Mouse (Mus musculus): ENCODE measurements at regions not wholly inside any gene's neighbourhood (a gene's known extent, or its start where the extent isn't known, plus 50 kb on each side); places are given as distances from the start of the nearest gene placed in this dataset.
A peak's percentile ranks its signal among the peaks of the same experiment; 100 is the strongest.

DNA sequence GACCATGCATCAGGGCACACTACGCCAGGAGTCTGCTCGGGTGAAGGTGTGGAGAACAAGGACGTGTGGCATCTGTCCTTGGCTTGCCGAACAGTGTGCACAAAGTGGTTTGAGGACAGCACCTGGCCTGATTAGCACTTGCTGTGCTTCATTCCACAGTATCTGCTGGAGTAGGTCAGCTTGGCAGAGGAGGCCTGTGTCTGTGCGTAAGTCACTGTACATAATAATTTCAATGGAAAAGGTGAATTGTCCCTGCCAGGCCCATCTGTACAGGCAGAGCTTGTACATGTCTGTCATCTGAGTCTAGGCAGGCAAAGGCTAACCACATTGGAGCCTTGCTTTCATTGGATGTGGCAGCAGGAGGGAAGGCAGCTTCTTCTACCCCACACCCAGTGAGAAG, 979.5 kb upstream of the Car8 start:
- no peaks in the 10 kb centered on the region for H3K36me3 ChIP-seq (ENCODE audit: control insufficient read depth, insufficient read depth, low read length)
- no peak overlapping the region for H3K27ac ChIP-seq (replicated peaks)
- H3K4me3 ChIP-seq (ENCODE audit: low read depth, low read length), result no peak overlapping the region
- ATAC-seq (ENCODE audit: low FRiP score, low TSS enrichment) (no peak), DNase-seq (ENCODE audit: low spot score) (no peak)
- no peaks in the 10 kb centered on the region for H3K27me3 ChIP-seq (ENCODE audit: control insufficient read depth, insufficient read depth, low read length)
- no peak for TF ChIP-seq CTCF (IDR thresholded peaks at IDR 0.05; ENCODE audit: low read depth)
- no peak for TF ChIP-seq EP300 (optimal IDR thresholded peaks at IDR 0.05)
- no peak overlapping the region for H3K4me2 ChIP-seq (replicated peaks; ENCODE audit: low read depth)
- H3K9me3 ChIP-seq (ENCODE audit: control insufficient read depth, low read length), result no peaks in the 10 kb centered on the region
- WGBS, result 92% methylated on average over 5 of the region's 5 CpGs
- no peak overlapping the region for H3K9ac ChIP-seq (ENCODE audit: low read length)
- no peaks in the 10 kb centered on the region for H3K4me1 ChIP-seq (replicated peaks; ENCODE audit: control insufficient read depth, insufficient read depth)

DNA sequence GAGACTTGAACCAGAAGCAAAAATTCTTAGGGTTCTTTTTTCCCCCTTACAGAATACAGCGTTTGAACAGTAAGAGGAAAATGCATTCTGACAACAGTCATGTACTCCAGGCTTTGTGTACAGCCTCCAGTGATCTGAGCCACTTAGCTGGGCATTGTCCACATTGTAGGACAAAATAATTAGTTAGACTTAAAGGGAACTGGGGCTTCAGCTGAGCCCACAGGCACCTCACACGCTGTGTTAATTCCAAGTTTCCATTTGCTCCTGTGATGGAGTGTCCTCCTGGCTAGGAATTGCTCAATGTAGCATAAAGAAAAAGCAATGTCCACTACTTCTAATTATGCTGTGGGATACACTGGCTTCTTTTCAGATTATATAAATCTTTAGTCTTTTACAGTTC, 969.8 kb upstream of the Car8 start:
- ATAC-seq (ENCODE audit: low FRiP score, low TSS enrichment) (no peak), DNase-seq (ENCODE audit: low spot score) (no peak)
- Histone ChIP-seq H3K4me2 (replicated peaks; ENCODE audit: low read depth) (no peak overlapping the region), H3K36me3 (ENCODE audit: control insufficient read depth, insufficient read depth, low read length) (no peaks in the 10 kb centered on the region), H3K9ac (ENCODE audit: low read length) (no peak overlapping the region), H3K4me3 (ENCODE audit: low read depth, low read length) (no peak overlapping the region), H3K4me1 (replicated peaks; ENCODE audit: control insufficient read depth, insufficient read depth) (no peaks in the 10 kb centered on the region), H3K9me3 (ENCODE audit: control insufficient read depth, low read length) (no peaks in the 10 kb centered on the region), H3K27ac (replicated peaks) (no peak overlapping the region), H3K27me3 (ENCODE audit: control insufficient read depth, insufficient read depth, low read length) (no peaks in the 10 kb centered on the region)
- 85% methylated on average over 2 of the region's 2 CpGs for WGBS
- TF ChIP-seq CTCF (IDR thresholded peaks at IDR 0.05; ENCODE audit: low read depth) (no peak), EP300 (optimal IDR thresholded peaks at IDR 0.05) (no peak)

DNA sequence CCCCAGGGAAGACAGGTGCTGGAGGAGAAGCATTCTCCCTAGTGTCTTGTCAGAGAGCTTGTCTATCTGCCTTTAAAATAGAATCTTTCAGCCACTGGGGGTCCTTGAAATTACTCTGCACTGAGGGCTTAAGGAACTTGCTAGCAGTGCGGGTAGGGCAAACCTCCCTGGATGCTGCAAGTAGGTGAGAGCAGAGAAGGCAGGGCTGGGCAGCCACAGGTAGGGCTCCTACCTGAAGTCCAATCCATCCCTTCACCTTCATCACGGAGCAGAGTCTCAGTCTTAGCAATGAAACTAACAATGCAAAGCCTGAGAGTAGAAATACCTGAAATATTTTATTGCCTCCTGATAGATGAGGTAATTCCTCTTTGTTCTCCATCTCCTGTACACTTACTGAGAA, 961.2 kb upstream of the Car8 start:
- 72% methylated on average over 2 of the region's 2 CpGs for WGBS
- ATAC-seq (ENCODE audit: low FRiP score, low TSS enrichment) (no peak), DNase-seq (ENCODE audit: low spot score) (no peak)
- Histone ChIP-seq H3K9me3 (ENCODE audit: control insufficient read depth, low read length) (no peaks in the 10 kb centered on the region), H3K27ac (replicated peaks) (no peak overlapping the region), H3K4me3 (ENCODE audit: low read depth, low read length) (no peak overlapping the region), H3K9ac (ENCODE audit: low read length) (no peak overlapping the region), H3K4me1 (replicated peaks; ENCODE audit: control insufficient read depth, insufficient read depth) (no peaks in the 10 kb centered on the region), H3K4me2 (replicated peaks; ENCODE audit: low read depth) (no peak overlapping the region), H3K36me3 (ENCODE audit: control insufficient read depth, insufficient read depth, low read length) (no peaks in the 10 kb centered on the region), H3K27me3 (ENCODE audit: control insufficient read depth, insufficient read depth, low read length) (no peaks in the 10 kb centered on the region)
- TF ChIP-seq CTCF (IDR thresholded peaks at IDR 0.05; ENCODE audit: low read depth) (no peak), EP300 (optimal IDR thresholded peaks at IDR 0.05) (no peak)

DNA sequence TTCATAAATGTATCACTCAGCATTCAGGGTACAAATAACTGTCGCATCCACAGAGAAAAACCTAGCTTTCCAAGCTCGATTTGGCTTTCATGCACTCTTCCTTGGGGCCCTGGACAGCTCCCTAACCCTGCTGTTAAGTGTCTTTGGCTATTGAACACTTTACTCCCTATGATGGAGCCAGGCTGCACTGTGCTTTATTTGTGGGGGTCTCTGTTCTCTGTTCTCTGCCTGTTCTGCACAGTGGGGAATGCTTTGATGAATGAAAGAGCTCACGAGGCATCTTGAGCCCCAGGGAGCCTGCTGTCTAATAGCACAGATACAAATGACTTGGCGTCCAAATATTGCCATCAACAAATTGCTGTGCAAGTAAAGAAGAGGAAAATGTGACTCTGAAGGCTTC, 957.6 kb upstream of the Car8 start:
- DNase-seq (ENCODE audit: low spot score) (no peak), ATAC-seq (ENCODE audit: low FRiP score, low TSS enrichment) (no peak)
- no peaks in the 10 kb centered on the region for H3K4me1 ChIP-seq (replicated peaks; ENCODE audit: control insufficient read depth, insufficient read depth)
- no peak overlapping the region for H3K9ac ChIP-seq (ENCODE audit: low read length)
- no peak overlapping the region for H3K27ac ChIP-seq (replicated peaks)
- H3K4me2 ChIP-seq (replicated peaks; ENCODE audit: low read depth), result no peak overlapping the region
- no peaks in the 10 kb centered on the region for H3K27me3 ChIP-seq (ENCODE audit: control insufficient read depth, insufficient read depth, low read length)
- no peak overlapping the region for H3K4me3 ChIP-seq (ENCODE audit: low read depth, low read length)
- TF ChIP-seq CTCF (IDR thresholded peaks at IDR 0.05; ENCODE audit: low read depth) (no peak), EP300 (optimal IDR thresholded peaks at IDR 0.05) (no peak)
- no peaks in the 10 kb centered on the region for H3K9me3 ChIP-seq (ENCODE audit: control insufficient read depth, low read length)
- 54% methylated on average over 4 of the region's 4 CpGs for WGBS
- no peaks in the 10 kb centered on the region for H3K36me3 ChIP-seq (ENCODE audit: control insufficient read depth, insufficient read depth, low read length)

DNA sequence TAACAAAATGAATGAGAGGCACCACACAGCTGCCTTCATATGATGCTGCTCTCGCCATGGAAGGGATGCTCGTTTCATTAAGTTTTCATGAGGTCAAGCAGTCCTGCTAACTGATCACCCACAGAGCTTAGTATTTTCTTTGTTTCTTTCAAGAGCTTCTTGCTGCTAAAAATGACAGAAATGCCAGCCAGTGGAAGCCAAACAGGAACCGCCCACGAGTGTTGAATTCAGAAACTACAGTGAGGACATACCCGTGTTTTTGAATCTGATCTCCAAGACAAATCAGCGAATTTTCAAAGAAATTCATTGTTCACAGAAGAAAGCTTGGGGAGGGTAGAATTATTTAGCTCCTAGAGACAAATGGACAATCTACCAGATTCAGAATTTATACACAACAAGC, 954.3 kb upstream of the Car8 start:
- no peaks in the 10 kb centered on the region for H3K4me1 ChIP-seq (replicated peaks; ENCODE audit: control insufficient read depth, insufficient read depth)
- TF ChIP-seq EP300 (optimal IDR thresholded peaks at IDR 0.05), result no peak
- TF ChIP-seq CTCF (IDR thresholded peaks at IDR 0.05; ENCODE audit: low read depth), result no peak
- H3K4me3 ChIP-seq (ENCODE audit: low read depth, low read length), result no peak overlapping the region
- WGBS, result 62% methylated on average over 6 of the region's 6 CpGs
- no peaks in the 10 kb centered on the region for H3K27me3 ChIP-seq (ENCODE audit: control insufficient read depth, insufficient read depth, low read length)
- H3K9ac ChIP-seq (ENCODE audit: low read length), result no peak overlapping the region
- H3K4me2 ChIP-seq (replicated peaks; ENCODE audit: low read depth), result no peak overlapping the region
- H3K27ac ChIP-seq (replicated peaks), result no peak overlapping the region
- DNase-seq (ENCODE audit: low spot score) (no peak), ATAC-seq (ENCODE audit: low FRiP score, low TSS enrichment) (no peak)
- H3K36me3 ChIP-seq (ENCODE audit: control insufficient read depth, insufficient read depth, low read length), result no peaks in the 10 kb centered on the region
- no peaks in the 10 kb centered on the region for H3K9me3 ChIP-seq (ENCODE audit: control insufficient read depth, low read length)

DNA sequence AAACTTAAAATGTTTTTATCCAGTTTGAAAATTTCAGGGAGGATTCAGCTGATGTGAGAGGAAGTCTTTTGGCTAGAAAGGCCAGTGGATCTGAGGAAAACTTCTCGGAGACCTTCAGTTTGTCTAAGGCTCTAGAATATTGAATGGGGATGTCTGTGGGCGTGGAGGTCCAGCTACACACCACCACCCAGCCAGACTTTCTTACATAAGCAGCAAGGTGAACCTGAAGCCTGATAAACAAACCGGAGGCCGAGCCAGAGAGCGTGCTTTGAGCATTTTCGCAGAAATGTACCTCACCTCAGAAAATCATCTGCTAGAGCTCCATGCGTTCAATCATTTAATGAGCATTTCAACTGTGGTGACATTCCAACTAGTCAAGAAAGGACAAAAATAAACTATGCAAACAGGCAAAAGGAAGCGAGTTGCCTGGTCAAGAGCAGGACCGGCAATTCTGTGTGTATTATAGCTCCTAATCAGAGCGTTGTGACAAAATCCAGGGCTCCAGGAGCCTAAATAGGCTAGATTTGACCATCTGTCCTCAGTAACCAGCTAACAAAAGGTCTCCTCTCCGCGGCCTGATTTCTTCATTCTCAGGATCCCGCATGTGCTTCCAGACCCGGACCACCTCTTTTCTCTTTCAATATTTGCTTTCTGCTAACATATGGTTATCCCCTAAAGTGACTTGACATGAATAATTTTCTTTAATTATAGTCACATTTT, 946.5 kb upstream of the Car8 start:
- Histone ChIP-seq H3K4me3 (ENCODE audit: low read depth, low read length) (no peak overlapping the region), H3K27me3 (ENCODE audit: control insufficient read depth, insufficient read depth, low read length) (no peaks in the 10 kb centered on the region), H3K9me3 (ENCODE audit: control insufficient read depth, low read length) (no peaks in the 10 kb centered on the region), H3K27ac (replicated peaks) (no peak overlapping the region), H3K4me1 (replicated peaks; ENCODE audit: control insufficient read depth, insufficient read depth) (0 out of 2 replicates have a peak, but pooled peaks cover 4% of the 10 kb centered on the region), H3K9ac (ENCODE audit: low read length) (no peak overlapping the region), H3K4me2 (replicated peaks; ENCODE audit: low read depth) (peak overlapping the region; percentile 47), H3K36me3 (ENCODE audit: control insufficient read depth, insufficient read depth, low read length) (no peaks in the 10 kb centered on the region)
- no peak for DNase-seq (ENCODE audit: low spot score)
- WGBS, result 20% methylated on average over 14 of the region's 14 CpGs
- TF ChIP-seq EP300 (optimal IDR thresholded peaks at IDR 0.05) (no peak), CTCF (IDR thresholded peaks at IDR 0.05; ENCODE audit: low read depth) (no peak)
- ATAC-seq (ENCODE audit: low FRiP score, low TSS enrichment), result no peak

Data from stomach, postnatal 0 days (tissue).